Mouse (Mus musculus) thymus, postnatal 4 days (tissue): ENCODE data around the gene Fgfr2.

Experiments used
- DNase-seq: peaks from one replicate; pipeline ENCODE4 v3.0.0; 2021

Gene Fgfr2

GRCm38 (mm10) chr7:130978545-130978944 is 2144.6 kb downstream of the Fgfr2 start:
- no peak for DNase-seq

GRCm38 (mm10) chr7:130977794-130978521 is 2145.2 kb downstream of the Fgfr2 start:
- DNase-seq, result no peak

GRCm38 (mm10) chr7:130976305-130976935 is 2146.7 kb downstream of the Fgfr2 start:
- DNase-seq, result no peak

- no peak for DNase-seq
Measured at GRCm38 (mm10) chr7:130972767-130973166, 2150.4 kb downstream of the Fgfr2 start.

- no peak for DNase-seq
Measured at GRCm38 (mm10) chr7:130969507-130969906, 2153.6 kb downstream of the Fgfr2 start.

- no peak for DNase-seq
Measured at GRCm38 (mm10) chr7:130969076-130969475, 2154.1 kb downstream of the Fgfr2 start.

GRCm38 (mm10) chr7:130968537-130968936 is 2154.6 kb downstream of the Fgfr2 start:
- no peak for DNase-seq

- DNase-seq, result no peak
Measured at GRCm38 (mm10) chr7:130967901-130968300, 2155.2 kb downstream of the Fgfr2 start.

GRCm38 (mm10) chr7:130966876-130967275 is 2156.3 kb downstream of the Fgfr2 start:
- no peak for DNase-seq

- no peak for DNase-seq
Measured at GRCm38 (mm10) chr7:130966451-130966850, 2156.7 kb downstream of the Fgfr2 start.

GRCm38 (mm10) chr7:130965909-130966365 is 2157.2 kb downstream of the Fgfr2 start:
- DNase-seq, result no peak

GRCm38 (mm10) chr7:130965396-130965795 is 2157.8 kb downstream of the Fgfr2 start:
- no peak for DNase-seq

- no peak for DNase-seq
Measured at GRCm38 (mm10) chr7:130964686-130965085, 2158.5 kb downstream of the Fgfr2 start.

- no peak for DNase-seq
Measured at GRCm38 (mm10) chr7:130961429-130961828, 2161.7 kb downstream of the Fgfr2 start.

GRCm38 (mm10) chr7:130959868-130960267 is 2163.3 kb downstream of the Fgfr2 start:
- no peak for DNase-seq

GRCm38 (mm10) chr7:130958551-130958950 is 2164.6 kb downstream of the Fgfr2 start:
- no peak for DNase-seq

- DNase-seq, result no peak
Measured at GRCm38 (mm10) chr7:130954177-130954601, 2169.0 kb downstream of the Fgfr2 start.

GRCm38 (mm10) chr7:130953376-130953775 is 2169.8 kb downstream of the Fgfr2 start:
- no peak for DNase-seq

GRCm38 (mm10) chr7:130951004-130951403 is 2172.1 kb downstream of the Fgfr2 start:
- DNase-seq, result no peak

- DNase-seq, result no peak
Measured at GRCm38 (mm10) chr7:130950482-130950881, 2172.7 kb downstream of the Fgfr2 start.

- no peak for DNase-seq
Measured at GRCm38 (mm10) chr7:130949331-130949751, 2173.8 kb downstream of the Fgfr2 start.

GRCm38 (mm10) chr7:130948563-130949208 is 2174.5 kb downstream of the Fgfr2 start:
- no peak for DNase-seq

GRCm38 (mm10) chr7:130946303-130946702 is 2176.8 kb downstream of the Fgfr2 start:
- DNase-seq, result no peak

GRCm38 (mm10) chr7:130945730-130946129 is 2177.4 kb downstream of the Fgfr2 start:
- DNase-seq, result no peak
